Mouse (Mus musculus): ENCODE results near the gene Atp6v0e2. TPM values are rescaled to one million over a fixed set of nuclear protein-coding genes. Genes with fewer than 3 reads are reported as not detected.

Atp6v0e2 gene
- polyA plus RNA-seq (2017; shearing (Covaris generic)): 0.24 TPM

GRCm38 (mm10) chr6:48537105-48537954 is at the start of gene Atp6v0e2:
Gene Atp6v0e2, plus strand, starts transcription at chr6:48537615.

DNA sequence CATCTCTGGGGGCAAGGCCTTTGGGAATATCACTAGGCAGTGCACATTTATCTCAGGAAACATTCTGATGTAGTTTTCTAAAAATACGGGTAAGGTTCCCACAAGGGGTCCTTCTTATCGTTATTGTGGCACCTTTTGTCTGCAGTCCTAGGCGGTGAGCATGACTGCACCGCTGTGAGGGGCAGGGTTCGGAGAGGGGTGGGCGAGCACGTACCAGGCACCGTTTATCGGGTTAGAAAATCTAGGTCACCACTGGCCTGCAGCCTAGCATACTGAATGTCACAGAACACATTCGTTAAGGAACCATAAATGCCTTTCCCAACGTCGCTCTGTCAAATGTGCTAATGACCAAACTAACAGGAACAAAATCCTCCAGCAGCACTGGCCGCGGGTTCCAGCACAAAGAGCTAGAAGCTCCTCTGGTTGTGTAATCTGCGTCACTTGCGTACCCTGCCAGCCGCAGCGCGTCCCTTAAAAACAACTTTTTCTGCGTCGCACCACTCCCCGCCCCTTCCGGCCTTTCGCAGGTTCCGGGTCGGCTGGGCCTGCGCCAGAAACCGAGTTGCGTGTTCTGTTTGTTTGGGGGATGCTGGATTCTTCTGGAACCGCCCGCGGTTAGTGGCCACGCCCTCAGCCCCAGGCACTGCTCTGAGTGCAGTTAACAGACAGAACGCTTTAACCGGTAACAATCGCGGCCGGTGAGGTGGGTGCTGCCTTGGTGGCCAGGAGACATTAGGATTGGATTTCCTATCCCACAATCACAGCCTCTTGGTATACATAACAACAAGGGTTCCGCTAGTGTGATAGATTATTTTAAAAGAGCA is 17.1 kb downstream of the Atp6v0e2 start, which contains the start of gene Lrrc61:
Lrrc61 (plus strand) TSS at position 517 of the 824 bp plus-strand sequence.

GRCm38 (mm10) chr6:48572572-48573061 is 35.2 kb downstream of the Atp6v0e2 start, which contains the start of gene Rarres2:
Gene Rarres2, minus strand, starts transcription at chr6:48572789.

DNA sequence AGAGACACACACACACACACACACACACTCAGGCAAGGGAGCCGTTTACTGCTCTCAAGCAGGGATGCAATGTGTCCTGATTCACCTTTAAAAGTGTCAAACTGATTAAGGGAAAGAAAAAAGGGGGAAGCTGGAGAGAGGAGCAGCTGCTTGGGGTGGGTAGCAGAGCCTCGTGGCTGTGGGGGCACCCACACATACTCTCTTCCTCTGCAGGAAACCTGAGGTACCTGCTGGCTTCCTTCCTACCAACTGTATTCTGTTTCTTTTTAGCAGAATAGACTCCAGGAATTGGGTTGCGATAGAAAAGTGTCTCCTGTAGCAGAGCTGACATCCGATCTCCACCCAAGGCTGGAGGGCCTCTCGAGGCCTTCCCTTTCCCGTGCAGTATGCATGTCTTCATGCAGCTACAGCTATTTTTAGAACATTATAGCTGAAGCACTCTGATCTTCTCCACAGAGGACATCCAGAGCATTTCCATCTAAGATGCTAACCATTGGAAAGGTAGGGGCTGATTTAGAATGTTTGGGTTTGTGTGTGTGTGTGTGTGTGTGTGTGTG is 51.9 kb downstream of the Atp6v0e2 start, which contains the start of gene Gm45021:
Gm45021 (plus strand) TSS at position 417 of the 557 bp plus-strand sequence.

Other genes starting within 250 kb of the Atp6v0e2 start
- gene Krba1, start 142.0 kb upstream of the Atp6v0e2 start, polyA plus RNA-seq (2017; shearing (Covaris generic)): 26.2 TPM
- 32.5 TPM for gene Zfp467, start 91.8 kb upstream of the Atp6v0e2 start, polyA plus RNA-seq (2017; shearing (Covaris generic))
- gene Sspo, start 89.4 kb upstream of the Atp6v0e2 start, polyA plus RNA-seq (2017; shearing (Covaris generic)): 0.23 TPM
- 44.5 TPM for gene Lrrc61, start 17.2 kb downstream of the Atp6v0e2 start, polyA plus RNA-seq (2017; shearing (Covaris generic))
- 0.17 TPM for gene Rarres2, start 35.2 kb downstream of the Atp6v0e2 start, polyA plus RNA-seq (2017; shearing (Covaris generic))
- not detected for gene Gm45021, start 52.0 kb downstream of the Atp6v0e2 start, polyA plus RNA-seq (2017; shearing (Covaris generic))
- 2.7 TPM for gene Repin1, start 56.3 kb downstream of the Atp6v0e2 start, polyA plus RNA-seq (2017; shearing (Covaris generic))
- not detected for gene Gm44965, start 56.3 kb downstream of the Atp6v0e2 start, polyA plus RNA-seq (2017; shearing (Covaris generic))
- 9.4 TPM for gene Zfp775, start 64.4 kb downstream of the Atp6v0e2 start, polyA plus RNA-seq (2017; shearing (Covaris generic))
- gene AI854703, start 89.1 kb downstream of the Atp6v0e2 start, polyA plus RNA-seq (2017; shearing (Covaris generic)): 4.3 TPM
- gene Gimap8, start 109.6 kb downstream of the Atp6v0e2 start, polyA plus RNA-seq (2017; shearing (Covaris generic)): 154 TPM
- gene Gimap9, start 138.5 kb downstream of the Atp6v0e2 start, polyA plus RNA-seq (2017; shearing (Covaris generic)): 297 TPM
- gene Gimap4, start 146.9 kb downstream of the Atp6v0e2 start, polyA plus RNA-seq (2017; shearing (Covaris generic)): 1,429 TPM
- 921 TPM for gene Gimap6, start 170.6 kb downstream of the Atp6v0e2 start, polyA plus RNA-seq (2017; shearing (Covaris generic))
- gene Gm28053, start 181.0 kb downstream of the Atp6v0e2 start, polyA plus RNA-seq (2017; shearing (Covaris generic)): 25.5 TPM
- 299 TPM for gene Gimap7, start 181.0 kb downstream of the Atp6v0e2 start, polyA plus RNA-seq (2017; shearing (Covaris generic))
- 563 TPM for gene Gimap1, start 201.4 kb downstream of the Atp6v0e2 start, polyA plus RNA-seq (2017; shearing (Covaris generic))
- gene Gimap5, start 208.6 kb downstream of the Atp6v0e2 start, polyA plus RNA-seq (2017; shearing (Covaris generic)): 207 TPM
- 2,001 TPM for gene Gimap3, start 233.2 kb downstream of the Atp6v0e2 start, polyA plus RNA-seq (2017; shearing (Covaris generic))

Measured in CD4-positive, CD25-positive, alpha-beta regulatory T cell (primary cell).